Mouse (Mus musculus) midbrain, embryonic 11.5 days (tissue): Measurements from ENCODE around the gene Lipi. TPM values are rescaled to one million over a fixed set of nuclear protein-coding genes. Genes with fewer than 3 reads are reported as not detected.

ENCODE experiments used
- ATAC-seq: fragments of 200-750 bp; cut with Nextera tagmentation; 2 replicates; pipeline ENCODE4 v1.8.0; 2017; ENCODE audit warnings: moderate TSS enrichment, moderate library complexity; ENCODE audit not compliant: low FRiP score
- DNase-seq: peaks from one replicate; pipeline ENCODE4 v3.0.0; 2015; ENCODE audit warnings: low spot score; ENCODE audit errors: missing footprints
- H3K27ac ChIP-seq: fragments of 300-500 bp; sonication (generic); 2 replicates; pipeline ENCODE4 v1.5.1; 2014; ENCODE audit warnings: low read depth, low read length
- H3K27me3 ChIP-seq: fragments of 300-500 bp; sonication (generic); 2 replicates; pipeline ENCODE4 v1.6.1; 2014; ENCODE audit warnings: mild to moderate bottlenecking, low read length, moderate library complexity, mixed read lengths; ENCODE audit not compliant: control insufficient read depth, insufficient read depth
- H3K36me3 ChIP-seq: fragments of 300-500 bp; sonication (generic); 2 replicates; pipeline ENCODE4 v1.6.1; 2014; ENCODE audit warnings: mild to moderate bottlenecking, low read length, moderate library complexity, mixed read lengths; ENCODE audit not compliant: control insufficient read depth, insufficient read depth
- H3K4me1 ChIP-seq: fragments of 300-500 bp; sonication (generic); 2 replicates; pipeline ENCODE4 v1.6.1; 2014; ENCODE audit warnings: low read length; ENCODE audit not compliant: control insufficient read depth, insufficient read depth
- H3K4me2 ChIP-seq: fragments of 300-500 bp; sonication (generic); 2 replicates; pipeline ENCODE4 v1.6.1; 2014; ENCODE audit warnings: mild to moderate bottlenecking, moderate library complexity
- H3K4me3 ChIP-seq: fragments of 300-500 bp; sonication (generic); 2 replicates; pipeline ENCODE4 v1.5.1; 2014; ENCODE audit warnings: low read depth, low read length
- H3K9ac ChIP-seq: fragments of 300-500 bp; sonication (generic); 2 replicates; pipeline ENCODE4 v1.6.1; 2014; ENCODE audit warnings: low read length
- H3K9me3 ChIP-seq: fragments of 300-500 bp; sonication (generic); 2 replicates; pipeline ENCODE4 v1.6.1; 2016; ENCODE audit warnings: low read length; ENCODE audit not compliant: control insufficient read depth
- WGBS: fragments of 180-500 bp; shearing (Covaris S2); extraction: QIAGEN DNeasy Blood & Tissue Kit; methylation state at CpG from one replicate; pipeline ENCODE4 v1.1.7; 2014; 5-methylcytosine and 5-hydroxymethylcytosine counted together
- polyA plus RNA-seq: library from polyadenylated mRNA; unstranded; fragments of >200 nt; fragmentation: Nextera tagmentation; extraction: Ambion mirVana; gene quantifications from 2 replicates; pipeline ENCODE4 v1.2.1, GENCODE M21; 2014

Lipi gene
- polyA plus RNA-seq, result not detected in 2 replicates

DNA sequence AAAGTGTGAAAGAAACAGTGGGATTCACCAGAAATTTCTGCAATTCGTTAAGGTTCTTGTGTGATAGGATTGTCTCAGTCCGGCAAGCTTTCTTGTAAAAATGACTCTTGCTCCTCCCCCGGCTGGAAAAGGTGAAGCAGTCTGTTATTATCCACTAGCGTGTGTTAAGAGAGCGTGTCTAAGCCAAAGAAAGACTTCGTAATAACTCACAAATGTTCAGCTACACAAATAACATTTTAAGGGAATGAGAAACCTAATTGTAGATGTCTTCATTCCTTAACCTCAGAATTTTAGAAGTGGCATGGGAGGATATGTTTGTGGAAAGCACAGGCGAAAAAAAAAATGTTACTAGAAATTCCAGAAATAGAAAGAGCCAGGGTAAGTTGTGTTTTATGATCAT, at the start of gene Lipi:
Gene Lipi (minus strand): TSS at position 101 of the 400 bp plus-strand sequence.
- ATAC-seq, result no peak
- Histone ChIP-seq H3K27me3 (no peaks in the 10 kb centered on the region), H3K27ac (no peak within 1 kb of the TSS), H3K36me3 (no peaks in the 10 kb centered on the region), H3K4me2 (no peak within 1 kb of the TSS), H3K4me3 (no peak within 1 kb of the TSS), H3K9me3 (no peaks in the 10 kb centered on the region), H3K9ac (no peak within 1 kb of the TSS), H3K4me1 (no peaks in the 10 kb centered on the region)
- WGBS, result 69% methylated on average over 7 of the region's 7 CpGs
- DNase-seq, result no peak

GRCm38 (mm10) chr16:75627862-75628261, 42.0 kb upstream of the Lipi start:
- DNase-seq (no peak), ATAC-seq (no peak)
- Histone ChIP-seq H3K4me1 (no peaks in the 10 kb centered on the region), H3K4me3 (no peak overlapping the region), H3K9ac (no peak overlapping the region), H3K27ac (no peak overlapping the region), H3K4me2 (no peak overlapping the region), H3K36me3 (no peaks in the 10 kb centered on the region), H3K27me3 (no peaks in the 10 kb centered on the region), H3K9me3 (no peaks in the 10 kb centered on the region)
- WGBS, result 84% methylated on average over 2 of the region's 2 CpGs

DNA sequence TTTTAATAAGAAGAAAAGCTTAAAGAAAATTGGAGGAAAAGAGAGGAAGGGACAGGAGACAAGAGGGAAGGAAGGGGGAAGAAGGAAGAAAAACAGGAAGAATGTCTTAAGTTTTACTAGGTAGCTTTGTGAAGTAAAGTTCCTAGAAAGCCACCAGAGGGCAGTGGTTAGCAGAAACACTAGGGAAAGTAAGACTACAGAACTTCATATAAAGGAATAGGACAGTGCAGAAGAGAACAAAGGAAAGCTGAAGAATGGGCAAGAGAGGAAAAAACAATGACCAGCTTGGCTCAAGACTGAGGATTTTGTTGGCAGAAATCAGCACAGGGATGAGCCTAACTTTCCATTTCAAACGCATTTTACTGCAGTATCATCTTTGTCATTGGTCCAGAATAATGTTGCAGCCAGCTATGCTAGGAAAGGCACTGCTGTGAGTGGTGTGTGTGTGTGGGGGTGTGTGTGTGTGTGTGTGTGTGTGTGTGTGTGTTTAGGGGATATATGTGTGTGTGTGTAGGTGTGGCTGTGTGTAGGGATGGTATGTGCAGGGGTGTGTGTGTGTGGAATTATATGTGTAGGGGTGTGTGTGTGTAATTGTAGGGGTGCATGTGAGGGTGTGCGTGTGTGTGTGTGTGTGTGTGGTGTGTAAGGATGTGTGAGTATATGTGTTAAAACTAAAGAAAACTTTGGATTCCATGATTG, 31.9 kb upstream of the Lipi start:
- ATAC-seq (peak; percentile 71), DNase-seq (peak; percentile 91)
- 74% methylated on average over 2 of the region's 2 CpGs for WGBS
- no peak overlapping the region for H3K4me3 ChIP-seq
- no peaks in the 10 kb centered on the region for H3K4me1 ChIP-seq
- H3K27ac ChIP-seq, result no peak overlapping the region
- H3K36me3 ChIP-seq, result no peaks in the 10 kb centered on the region
- H3K4me2 ChIP-seq, result no peak overlapping the region
- no peaks in the 10 kb centered on the region for H3K27me3 ChIP-seq
- H3K9me3 ChIP-seq, result no peaks in the 10 kb centered on the region
- H3K9ac ChIP-seq, result no peak overlapping the region

DNA sequence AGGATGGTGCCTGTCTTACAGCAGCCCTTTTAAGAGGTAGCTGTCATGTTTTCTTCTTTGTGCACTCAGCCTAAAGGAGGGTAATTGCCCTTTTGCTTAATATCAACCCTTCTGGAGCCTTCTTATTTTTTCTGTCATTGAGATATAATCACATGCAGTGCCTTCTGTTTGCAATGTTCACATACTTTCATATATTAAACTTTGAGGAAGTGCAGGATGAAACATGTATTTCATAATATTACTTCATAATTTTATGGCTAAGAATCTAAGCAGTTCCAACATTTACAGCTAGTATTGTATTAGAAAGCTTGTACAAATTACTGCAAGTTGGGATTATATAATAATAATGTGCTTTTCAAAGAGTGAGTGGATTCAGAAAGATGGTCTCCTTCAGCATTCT, 26.7 kb upstream of the Lipi start:
- no peak overlapping the region for H3K27ac ChIP-seq
- no peaks in the 10 kb centered on the region for H3K4me1 ChIP-seq
- ATAC-seq (no peak), DNase-seq (no peak)
- no peak overlapping the region for H3K9ac ChIP-seq
- H3K9me3 ChIP-seq, result no peaks in the 10 kb centered on the region
- H3K27me3 ChIP-seq, result no peaks in the 10 kb centered on the region
- H3K4me3 ChIP-seq, result no peak overlapping the region
- H3K4me2 ChIP-seq, result no peak overlapping the region
- H3K36me3 ChIP-seq, result no peaks in the 10 kb centered on the region

DNA sequence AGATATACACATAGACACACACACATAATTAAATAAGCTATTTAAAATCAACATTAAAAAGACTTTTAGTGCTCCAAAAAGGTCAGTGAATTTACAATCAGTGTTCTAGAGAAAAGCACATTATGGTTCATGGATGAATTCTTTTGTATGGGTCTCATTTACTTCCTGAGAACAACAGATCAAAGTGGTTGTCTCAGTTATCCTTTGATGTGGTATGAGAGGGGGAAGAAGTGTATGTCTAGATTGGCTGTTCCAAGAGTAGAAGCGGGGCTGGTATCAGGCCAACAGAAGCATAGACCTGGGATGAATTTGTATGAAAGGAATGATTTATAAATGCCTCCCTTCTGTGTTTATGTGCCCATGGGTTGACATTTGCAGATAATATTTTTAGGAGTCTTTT, 20.6 kb upstream of the Lipi start:
- 67% methylated on average over 1 of the region's 1 CpGs for WGBS
- no peak for DNase-seq
- Histone ChIP-seq H3K27me3 (no peaks in the 10 kb centered on the region), H3K4me1 (no peaks in the 10 kb centered on the region), H3K4me3 (no peak overlapping the region), H3K9me3 (no peaks in the 10 kb centered on the region), H3K9ac (no peak overlapping the region), H3K36me3 (no peaks in the 10 kb centered on the region), H3K4me2 (no peak overlapping the region), H3K27ac (no peak overlapping the region)
- no peak for ATAC-seq

DNA sequence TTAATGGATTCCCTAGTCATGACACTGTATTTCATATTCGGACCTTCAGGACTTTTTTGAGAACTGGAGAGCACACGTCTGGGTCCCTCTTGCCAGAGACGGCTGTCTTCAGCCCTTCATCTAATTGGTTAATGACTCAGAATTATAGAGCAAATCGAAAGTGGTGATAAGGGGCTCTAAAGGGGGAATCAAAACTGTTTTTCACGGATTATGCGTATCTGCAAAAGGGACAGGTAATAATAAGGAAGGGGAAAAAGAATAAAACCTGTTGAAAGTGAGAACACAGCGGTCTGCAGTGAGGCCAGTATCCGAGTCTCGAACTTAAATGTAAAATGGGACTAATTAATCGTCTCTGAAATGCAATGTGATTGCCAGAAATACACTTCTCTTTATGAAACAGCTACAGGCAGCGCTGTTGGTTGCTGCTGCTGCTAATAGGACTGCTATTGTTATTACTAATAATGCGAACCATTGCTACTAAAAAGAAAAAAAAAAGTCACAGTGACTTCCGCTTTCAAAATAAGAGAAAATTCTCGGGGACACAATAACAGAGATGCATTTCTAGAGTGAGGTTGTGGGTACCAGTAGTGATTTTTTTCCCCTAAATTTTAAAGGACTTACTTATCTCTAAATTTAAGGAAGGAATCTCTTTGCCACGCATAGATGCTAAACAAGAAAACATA, 7.8 kb upstream of the Lipi start:
- H3K4me2 ChIP-seq, result peak overlapping the region; percentile 79
- 13% methylated on average over 15 of the region's 15 CpGs for WGBS

DNA sequence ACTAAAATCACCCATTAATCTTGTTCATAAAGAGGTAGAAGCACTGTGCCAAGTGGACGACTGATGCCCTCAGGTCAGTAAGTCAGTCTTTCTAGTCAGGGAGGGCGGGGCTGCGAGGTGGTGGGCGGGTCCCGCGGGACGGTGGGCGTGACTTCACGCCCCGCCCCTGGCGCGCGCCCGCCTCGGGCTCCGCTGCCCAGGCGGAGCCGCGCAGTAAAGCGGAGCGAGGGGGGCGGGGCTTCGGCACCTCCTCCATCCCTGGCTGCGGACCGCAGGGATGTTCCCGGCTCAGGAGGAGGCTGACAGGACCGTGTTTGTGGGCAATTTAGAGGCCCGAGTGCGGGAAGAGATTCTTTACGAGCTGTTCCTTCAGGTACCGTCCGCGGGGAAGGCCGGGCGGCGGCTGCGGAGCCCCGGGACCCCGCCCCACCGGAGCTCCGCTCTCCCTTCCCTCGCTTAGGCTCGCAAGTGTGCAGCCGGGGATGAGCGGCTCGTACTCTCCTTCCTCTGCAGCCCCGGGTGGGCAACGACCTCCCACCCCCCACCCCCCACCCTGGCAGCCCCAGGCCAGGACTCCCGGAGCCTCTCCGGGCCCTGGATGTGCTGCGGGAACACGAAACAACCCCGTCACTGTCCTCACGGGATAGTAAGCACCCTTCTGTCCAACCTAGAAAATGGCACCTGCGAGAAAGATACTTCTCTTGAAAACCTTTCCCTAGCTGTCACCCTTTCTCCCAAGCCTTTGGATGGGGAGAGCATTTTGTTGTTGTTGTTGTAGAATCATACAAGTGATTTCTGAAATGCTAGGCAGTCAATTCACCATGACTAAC, 7.0 kb upstream of the Lipi start, which contains the start of gene Rbm11:
Gene Rbm11 (plus strand): TSS at position 174 of the 830 bp plus-strand sequence.
- WGBS, result under 1% methylated on average over 44 of the region's 55 CpGs
- Histone ChIP-seq H3K9ac (peak within 1 kb of the TSS; percentile 68), H3K36me3 (no peaks in the 10 kb centered on the region), H3K27me3 (peaks cover 5% of the 10 kb centered on the region; the same call in 1 of the 2 replicates), H3K4me2 (peak within 1 kb of the TSS; percentile 79), H3K4me1 (no peaks in the 10 kb centered on the region), H3K27ac (no peak within 1 kb of the TSS), H3K4me3 (peak within 1 kb of the TSS; percentile 68), H3K9me3 (no peaks in the 10 kb centered on the region)
- ATAC-seq (peak; percentile 96), DNase-seq (peak; percentile 98)

More for the DNA sequence above, 7.8 kb upstream of the Lipi start:
- DNase-seq (peak; percentile 92), ATAC-seq (peak; percentile 9; the same call in 1 of the 2 replicates)
- Histone ChIP-seq H3K9me3 (no peaks in the 10 kb centered on the region), H3K27me3 (peaks cover 5% of the 10 kb centered on the region; the same call in 1 of the 2 replicates), H3K36me3 (no peaks in the 10 kb centered on the region), H3K9ac (peak overlapping the region; percentile 68; the same call in 1 of the 2 replicates), H3K27ac (no peak overlapping the region), H3K4me1 (no peaks in the 10 kb centered on the region), H3K4me3 (peak overlapping the region; percentile 68)

GRCm38 (mm10) chr16:75586466-75586865, 605 bp upstream of the Lipi start:
- no peak for DNase-seq
- Histone ChIP-seq H3K4me1 (no peaks in the 10 kb centered on the region), H3K9ac (no peak overlapping the region), H3K9me3 (no peaks in the 10 kb centered on the region), H3K27me3 (no peaks in the 10 kb centered on the region), H3K4me2 (no peak overlapping the region), H3K4me3 (no peak overlapping the region), H3K36me3 (no peaks in the 10 kb centered on the region), H3K27ac (no peak overlapping the region)
- 50% methylated on average over 3 of the region's 3 CpGs for WGBS
- ATAC-seq, result peak; percentile 44; the same call in 1 of the 2 replicates
